Mouse (Mus musculus) gastrocnemius, postnatal 25 days (tissue): Measurements from ENCODE around the gene Hist1h2ah. TPM values are rescaled to one million over a fixed set of nuclear protein-coding genes. Genes with fewer than 3 reads are reported as not detected.
"Not testable (repeated sequence)": the region's sequence is repeated elsewhere in the genome, so short reads cannot be mapped to it uniquely, and the experiment has no call there.

Source experiments
- DNase-seq: peaks from one replicate; pipeline ENCODE4 v3.0.0; 2022
- long read RNA-seq, 2 experiments: library from polyadenylated mRNA; stranded (forward); transcript quantifications; one replicate each; pipeline ENCODE4 v2.0.0; 2021
- total RNA-seq, 2 experiments: library from RNA; stranded (reverse); gene quantifications; 1 replicate in 1 of 2; 2 replicates in 1 of 2; pipeline ENCODE4 v1.2.3; 2021

Gene Hist1h2ah
- total RNA-seq = 1 to 10 TPM; 2.9 to 7.7 TPM
- long read RNA-seq, experiment 1 = 0 reads
- long read RNA-seq, experiment 2 = 0 reads

DNA sequence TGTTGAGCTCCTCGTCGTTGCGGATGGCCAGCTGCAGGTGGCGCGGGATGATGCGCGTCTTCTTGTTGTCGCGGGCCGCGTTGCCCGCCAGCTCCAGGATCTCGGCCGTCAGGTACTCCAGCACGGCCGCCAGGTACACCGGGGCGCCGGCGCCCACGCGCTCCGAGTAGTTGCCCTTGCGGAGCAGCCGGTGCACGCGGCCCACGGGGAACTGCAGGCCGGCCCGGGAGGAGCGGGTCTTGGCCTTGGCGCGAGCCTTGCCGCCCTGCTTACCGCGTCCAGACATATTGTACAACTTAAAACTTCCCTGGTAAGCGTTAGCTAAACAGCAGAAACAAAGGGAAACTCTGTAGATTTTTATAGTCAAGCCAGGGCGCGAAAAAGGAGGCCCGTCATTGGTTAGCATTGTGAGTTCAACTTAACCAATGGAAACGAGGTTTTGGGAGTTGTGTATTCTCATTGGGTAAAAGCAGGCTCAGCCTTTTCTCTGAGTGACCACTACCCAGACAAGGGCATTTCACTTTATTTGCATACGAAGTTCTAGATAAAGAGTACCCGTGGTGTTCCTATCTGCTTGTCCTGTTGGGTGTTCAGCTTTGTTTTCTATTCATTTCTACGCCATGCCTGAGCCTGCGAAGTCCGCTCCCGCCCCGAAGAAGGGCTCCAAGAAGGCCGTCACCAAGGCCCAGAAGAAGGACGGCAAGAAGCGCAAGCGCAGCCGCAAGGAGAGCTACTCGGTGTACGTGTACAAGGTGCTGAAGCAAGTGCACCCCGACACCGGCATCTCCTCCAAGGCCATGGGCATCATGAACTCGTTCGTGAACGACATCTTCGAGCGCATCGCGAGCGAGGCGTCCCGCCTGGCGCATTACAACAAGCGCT lies at the start of gene Hist1h2ah, which contains the start of gene Hist1h2bk:
Gene Hist1h2ah, minus strand, starts transcription at position 302 of the 882 bp plus-strand sequence.
Gene Hist1h2bk, plus strand, starts transcription at position 604 of the 882 bp plus-strand sequence.
- DNase-seq = peak; percentile 76

DNA sequence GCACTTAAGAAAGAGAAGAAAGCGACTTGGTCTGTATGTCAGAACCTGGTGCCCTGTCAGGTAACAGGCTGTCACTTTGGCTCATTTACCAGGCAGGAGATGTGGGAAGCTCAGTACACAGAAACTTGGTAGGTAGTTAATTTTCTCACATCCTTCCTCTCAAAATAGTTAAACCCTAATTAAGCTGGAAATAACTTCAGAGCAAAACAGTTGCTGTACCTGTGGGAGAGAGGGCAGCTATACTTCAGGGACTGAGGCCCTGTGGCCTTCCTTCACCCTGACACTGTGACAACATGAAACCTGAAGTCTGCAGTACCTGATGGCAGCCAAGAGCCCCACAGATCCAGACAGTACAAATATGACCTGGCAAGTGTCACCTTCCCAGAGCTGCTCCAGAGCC lies 48.8 kb upstream of the Hist1h2ah start, which contains the start of gene Vmn1r188:
Gene Vmn1r188, plus strand, starts transcription at position 301 of the 400 bp plus-strand sequence.
- DNase-seq = not testable (repeated sequence)

DNA sequence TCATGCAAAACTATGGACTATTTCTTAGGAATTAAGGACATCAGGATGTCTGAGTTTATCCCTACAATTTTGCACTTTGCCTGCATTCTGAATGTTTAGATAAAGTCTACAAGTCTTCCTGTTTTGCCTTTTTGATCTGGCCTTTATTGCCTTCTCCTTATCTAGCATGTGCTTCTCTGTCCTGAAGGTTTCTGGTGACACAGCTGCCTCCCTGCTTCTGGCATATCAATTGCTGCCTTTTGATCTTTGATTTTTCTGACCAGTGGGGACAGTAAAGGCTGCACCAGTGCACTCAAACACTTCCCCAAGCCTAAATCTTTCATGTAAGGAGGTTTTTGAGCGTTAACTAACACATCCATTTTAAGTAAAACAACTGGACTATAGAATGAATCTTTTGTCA lies 28.1 kb upstream of the Hist1h2ah start:
- DNase-seq = no peak

DNA sequence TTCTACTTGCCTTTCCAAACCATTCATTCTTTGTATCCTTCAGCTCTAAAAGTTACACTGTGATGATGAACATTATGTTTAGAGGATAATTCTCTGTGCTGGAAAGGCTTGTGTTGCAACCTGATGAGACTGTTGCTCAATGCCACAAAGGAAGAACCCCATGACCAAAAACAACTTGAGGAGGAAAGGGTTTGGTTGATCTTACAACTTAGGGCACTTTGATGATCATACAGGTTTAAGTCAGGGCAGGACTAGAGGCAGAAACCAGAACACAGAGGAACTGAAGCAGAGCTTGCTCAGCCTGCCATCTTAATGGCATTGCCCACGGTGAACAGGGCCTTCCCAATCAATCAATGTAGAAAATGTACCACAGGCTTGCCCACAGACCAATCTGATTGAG lies 26.1 kb upstream of the Hist1h2ah start:
- DNase-seq = no peak

DNA sequence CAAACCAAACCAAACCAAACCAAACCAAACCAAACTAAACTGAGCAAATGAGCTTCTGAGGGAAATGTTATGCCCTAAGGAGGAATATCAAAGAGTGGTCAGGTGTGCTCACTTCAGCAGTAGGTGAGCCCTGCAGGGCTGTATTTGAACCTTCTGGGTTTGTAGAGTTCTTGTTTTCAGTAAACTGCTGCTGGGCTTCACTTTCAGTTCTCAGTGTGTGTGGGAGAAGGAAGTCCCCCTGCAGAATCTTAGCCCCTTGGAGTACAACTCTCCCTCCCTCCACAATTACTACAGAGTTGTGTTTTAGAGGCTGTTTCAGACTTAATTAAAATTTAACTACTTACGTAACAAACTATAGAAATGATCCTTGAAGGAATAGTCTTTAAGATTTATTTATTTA lies 18.4 kb upstream of the Hist1h2ah start:
- DNase-seq = no peak

DNA sequence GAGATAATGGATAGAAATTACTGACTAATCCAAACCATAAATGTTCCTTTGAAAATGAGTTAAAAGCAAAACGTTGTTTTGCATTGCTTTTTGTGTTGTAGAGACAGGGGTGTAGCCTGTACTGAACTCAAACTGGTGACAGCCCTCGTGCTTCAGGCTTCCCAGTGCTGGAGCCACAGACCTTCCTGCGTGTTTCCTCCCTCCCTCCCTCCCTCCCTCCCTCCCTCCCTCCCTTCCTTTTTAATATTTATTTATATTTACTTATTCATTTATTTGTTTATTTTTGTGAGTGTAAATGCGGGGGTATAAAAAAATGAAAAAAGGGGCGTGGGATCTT lies 16.1 kb upstream of the Hist1h2ah start:
- no peak for DNase-seq

DNA sequence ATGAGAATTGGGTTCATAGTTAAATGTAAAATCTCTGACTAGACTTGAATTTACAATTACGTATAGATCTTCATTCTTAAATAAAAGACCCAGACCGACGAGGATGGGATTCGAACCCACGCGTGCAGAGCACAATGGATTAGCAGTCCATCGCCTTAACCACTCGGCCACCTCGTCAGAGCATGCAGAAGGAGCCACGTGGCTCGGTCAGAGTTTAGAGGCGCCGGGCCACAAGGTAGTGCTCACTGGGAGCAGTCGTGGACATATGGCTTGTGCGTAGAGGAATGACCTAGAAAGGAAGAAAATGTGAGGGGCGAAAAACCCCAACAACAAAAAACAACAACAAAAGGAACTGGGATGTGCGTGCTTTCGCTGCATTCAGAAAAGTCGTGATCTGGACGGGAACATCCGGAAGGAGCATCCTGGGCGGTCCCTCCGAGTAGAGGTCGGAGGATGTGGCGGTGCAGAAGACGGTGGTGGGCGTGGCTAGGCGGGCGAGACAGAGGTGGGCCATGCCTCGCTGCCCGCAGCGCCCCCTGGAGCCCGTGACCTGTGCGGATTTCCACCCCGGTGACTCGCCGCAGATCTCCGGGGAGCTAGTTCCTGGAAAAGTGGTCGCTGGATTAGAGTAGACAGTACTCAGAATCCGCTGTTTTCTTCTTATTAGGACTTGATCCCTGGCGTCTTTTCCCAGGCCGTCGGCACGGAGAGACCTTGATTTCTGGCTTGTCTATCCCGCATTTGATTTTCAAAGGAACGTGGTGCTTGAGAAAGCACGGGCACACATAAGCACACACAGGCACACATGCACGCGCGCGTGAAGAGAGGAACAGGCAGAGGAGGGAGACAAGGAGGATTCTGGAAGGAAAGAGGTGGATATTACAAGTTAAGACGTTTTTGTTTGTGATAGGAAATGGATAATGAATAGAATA lies 15.5 kb upstream of the Hist1h2ah start:
- DNase-seq = peak; percentile 81

DNA sequence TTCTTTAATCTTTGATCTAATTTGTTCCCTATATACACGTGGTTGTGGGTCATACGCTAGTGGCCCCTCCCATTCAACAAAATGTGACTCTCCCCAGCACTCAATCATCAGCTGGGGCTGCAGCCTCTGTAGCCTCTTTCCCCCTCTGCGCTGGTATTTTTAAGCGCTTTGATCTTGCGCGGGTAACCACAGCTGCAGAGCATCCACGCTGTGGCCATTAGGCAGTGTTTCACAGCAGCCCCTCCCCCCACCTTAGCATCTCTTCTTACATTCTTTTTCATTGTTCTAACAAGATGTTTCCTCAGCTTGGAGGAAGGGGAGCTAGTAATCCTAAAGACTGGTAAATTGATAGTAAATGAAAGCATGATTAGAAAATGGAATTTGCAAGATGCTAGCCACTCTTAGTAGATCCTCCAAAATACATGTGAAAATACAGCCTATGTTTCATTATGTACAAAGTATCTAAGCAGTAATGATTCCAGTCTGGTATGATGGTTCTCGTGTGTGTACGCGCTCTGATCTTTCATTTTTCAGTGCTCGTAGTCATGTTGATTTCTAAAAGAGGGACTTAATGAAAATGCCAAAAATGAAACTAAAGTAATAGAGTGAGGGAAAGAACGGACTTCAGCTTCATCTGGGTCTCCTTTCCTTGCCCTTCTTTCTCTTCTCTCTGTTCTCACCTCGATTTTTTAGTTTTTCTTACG lies 14.5 kb upstream of the Hist1h2ah start:
- no peak for DNase-seq

DNA sequence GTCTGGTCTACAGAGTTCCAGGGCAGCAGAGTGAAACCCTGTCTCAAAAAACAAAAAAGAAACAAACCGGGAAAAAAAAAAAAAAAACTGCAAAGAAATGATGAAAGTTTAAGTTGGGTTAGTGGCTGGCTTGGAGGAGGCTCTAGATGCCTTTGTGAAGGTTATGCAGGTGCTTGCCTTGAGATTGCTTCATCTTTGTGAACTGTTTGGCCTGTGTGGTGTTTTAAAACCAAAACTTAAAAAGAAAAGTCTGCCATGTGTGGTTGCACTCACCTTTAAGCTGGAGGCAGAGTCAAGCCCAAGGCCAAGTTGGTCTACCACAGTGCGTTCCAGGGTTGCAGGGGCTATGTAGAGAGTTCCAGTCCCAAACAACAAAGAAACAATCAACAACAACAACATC lies 13.7 kb upstream of the Hist1h2ah start:
- DNase-seq = no peak

DNA sequence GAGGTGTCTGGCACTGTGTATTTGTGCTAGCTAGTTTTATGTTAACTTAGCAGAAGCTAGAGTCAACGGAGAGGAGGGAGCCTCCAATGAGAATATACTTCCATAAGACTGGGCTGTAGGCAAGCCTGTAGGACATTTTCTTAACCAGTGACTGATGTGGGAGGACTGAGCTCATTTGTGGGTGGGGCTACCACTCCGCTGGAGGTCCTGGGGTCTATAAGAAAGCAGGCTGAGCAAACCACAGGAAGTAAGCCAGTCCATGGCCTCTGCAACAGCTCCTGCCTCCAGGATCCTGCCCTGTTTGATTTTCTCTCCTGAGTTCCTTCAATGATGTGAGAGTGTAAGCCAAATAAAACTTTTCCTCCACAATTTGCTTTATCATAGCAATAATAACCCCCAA lies 9.9 kb upstream of the Hist1h2ah start:
- no peak for DNase-seq

DNA sequence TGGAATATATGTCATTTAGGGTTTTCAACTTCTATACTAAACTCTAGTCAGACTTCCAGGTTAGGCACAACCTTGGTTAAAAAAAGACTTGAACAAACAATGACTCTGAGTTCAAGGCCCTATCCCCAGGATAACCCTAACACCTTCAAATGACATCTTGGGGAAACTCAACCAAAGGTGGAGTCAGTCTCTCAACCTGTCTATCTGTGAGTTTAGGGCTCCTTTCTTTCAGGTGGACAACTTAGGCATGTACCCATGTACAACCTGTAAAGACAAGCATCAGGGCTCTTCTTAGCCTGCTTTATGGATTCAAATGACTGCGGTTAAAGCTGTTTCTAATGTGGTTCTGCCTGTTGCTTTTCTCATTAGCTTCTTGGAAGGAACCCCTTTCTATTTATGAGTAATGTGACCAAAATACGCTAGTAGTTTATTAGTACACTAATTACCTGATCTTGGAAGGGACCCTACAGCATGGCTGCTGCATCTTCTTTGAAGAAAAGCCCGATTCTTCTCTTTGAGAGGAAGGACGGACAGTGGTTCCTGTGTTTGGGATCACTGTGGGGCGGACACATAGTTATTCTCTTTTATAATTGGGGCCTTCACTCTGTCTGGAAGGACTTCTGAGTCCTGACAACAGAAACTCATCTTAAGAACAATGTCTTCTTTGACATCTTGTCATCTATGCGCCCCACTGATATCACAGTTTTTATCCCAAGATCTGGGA lies 9.2 kb upstream of the Hist1h2ah start:
- DNase-seq = no peak

DNA sequence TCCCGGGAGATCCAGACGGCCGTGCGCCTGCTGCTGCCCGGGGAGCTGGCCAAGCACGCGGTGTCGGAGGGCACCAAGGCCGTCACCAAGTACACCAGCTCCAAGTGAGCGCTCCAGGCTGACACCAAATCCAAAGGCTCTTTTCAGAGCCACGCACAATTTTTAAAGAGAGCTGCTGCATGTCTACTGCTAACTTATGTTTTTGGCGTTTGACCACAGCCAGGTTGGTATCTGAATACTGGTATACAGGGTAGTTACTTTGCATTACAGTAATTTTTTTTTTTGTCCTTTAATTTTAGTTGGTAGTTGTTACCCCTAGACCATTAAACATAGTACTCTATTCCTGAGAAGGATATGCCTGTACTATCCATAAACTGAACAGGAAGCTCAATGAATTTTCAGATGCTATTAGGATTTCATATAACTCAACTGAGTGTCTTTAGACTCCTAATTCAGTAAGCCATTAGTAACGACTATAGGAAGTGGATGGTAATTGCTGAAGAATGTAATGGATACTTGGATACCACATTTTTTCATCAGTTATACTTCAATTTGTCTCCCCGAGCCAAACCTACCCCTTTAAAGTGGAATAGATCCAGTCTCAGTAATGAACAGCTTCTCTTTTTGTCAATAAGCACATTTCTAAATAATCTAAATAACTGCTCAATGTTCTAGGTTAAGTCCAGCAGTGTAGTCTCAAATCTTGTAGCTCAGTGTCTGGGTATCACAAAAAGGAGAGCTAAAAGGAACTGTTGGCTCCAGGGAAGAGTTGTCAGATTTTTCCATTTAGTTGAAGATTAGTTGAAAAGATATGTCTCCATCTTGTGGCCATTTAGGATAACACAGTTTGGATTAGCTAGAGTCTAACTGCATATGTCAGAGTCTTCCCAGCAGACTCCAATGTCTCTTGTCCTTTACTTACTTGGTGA lies 8.4 kb upstream of the Hist1h2ah start:
- DNase-seq = no peak

DNA sequence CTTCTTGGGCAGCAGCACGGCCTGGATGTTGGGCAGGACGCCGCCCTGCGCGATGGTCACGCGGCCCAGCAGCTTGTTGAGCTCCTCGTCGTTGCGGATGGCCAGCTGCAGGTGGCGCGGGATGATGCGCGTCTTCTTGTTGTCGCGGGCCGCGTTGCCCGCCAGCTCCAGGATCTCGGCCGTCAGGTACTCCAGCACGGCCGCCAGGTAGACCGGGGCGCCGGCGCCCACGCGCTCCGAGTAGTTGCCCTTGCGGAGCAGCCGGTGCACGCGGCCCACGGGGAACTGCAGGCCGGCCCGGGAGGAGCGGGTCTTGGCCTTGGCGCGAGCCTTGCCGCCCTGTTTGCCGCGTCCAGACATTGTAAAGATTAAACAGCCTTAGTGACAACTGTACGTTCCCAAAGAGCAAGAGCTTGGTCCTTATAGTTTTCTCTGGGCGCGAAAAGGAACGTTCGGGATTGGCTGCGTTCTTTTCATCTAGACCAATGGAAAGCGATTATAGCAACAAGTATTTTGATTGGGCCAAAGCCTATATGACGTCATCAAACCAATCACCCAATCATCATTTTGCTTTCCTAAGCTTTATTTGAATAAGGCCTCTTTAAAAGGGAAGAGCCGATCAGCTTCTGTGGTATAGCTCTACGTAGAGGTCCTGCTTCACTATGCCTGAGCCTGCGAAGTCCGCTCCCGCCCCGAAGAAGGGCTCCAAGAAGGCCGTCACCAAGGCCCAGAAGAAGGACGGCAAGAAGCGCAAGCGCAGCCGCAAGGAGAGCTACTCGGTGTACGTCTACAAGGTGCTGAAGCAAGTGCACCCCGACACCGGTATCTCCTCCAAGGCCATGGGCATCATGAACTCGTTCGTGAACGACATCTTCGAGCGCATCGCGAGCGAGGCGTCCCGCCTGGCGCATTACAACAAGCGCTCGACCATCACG lies 7.5 kb upstream of the Hist1h2ah start, which contains the start of the genes Hist1h2ag and Hist1h2bj:
Gene Hist1h2ag, minus strand, starts transcription at position 377 of the 935 bp plus-strand sequence.
Gene Hist1h2bj, plus strand, starts transcription at position 647 of the 935 bp plus-strand sequence.
- DNase-seq = peak; percentile 79

DNA sequence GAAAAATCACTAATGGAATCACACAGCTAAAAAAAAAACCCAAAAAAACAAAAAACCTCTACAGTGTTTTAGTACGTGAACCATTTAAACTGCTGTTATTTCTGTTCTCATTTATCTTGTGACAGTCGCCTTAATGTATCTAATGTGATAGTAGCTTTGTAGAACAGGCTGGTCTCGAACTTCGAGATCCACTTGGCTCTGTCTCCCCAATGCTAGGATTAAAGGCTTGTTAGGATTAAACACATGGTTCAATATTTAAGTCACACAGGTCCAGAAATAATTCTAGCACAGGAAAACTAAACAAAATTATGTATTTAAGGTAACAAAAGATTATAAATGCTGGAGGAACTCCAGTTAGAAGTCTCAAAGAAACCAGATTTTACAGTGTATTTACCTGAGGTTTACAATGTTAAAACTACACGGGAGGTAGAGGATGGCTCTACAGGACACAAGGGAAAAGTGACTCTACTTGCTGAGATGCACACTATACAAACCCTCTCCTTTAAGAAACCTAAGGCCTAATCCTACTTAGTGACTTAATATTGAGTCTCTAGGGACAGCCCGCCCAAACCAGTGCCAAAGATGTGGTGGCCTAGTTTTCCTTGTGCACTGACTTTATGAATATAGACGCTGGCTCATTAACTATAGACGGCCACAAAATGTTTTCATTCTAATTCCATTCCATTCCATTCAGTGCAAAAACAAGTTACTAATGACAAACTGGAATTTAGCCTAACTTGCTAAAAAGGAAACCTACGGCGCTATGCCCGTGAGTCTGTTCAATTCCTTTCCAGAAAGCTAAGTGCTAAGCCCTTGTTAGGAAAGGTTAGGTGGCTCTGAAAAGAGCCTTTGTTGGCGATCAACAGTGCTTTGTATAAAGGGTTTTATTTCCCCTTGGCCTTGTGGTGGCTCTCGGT lies 6.5 kb upstream of the Hist1h2ah start:
- no peak for DNase-seq

DNA sequence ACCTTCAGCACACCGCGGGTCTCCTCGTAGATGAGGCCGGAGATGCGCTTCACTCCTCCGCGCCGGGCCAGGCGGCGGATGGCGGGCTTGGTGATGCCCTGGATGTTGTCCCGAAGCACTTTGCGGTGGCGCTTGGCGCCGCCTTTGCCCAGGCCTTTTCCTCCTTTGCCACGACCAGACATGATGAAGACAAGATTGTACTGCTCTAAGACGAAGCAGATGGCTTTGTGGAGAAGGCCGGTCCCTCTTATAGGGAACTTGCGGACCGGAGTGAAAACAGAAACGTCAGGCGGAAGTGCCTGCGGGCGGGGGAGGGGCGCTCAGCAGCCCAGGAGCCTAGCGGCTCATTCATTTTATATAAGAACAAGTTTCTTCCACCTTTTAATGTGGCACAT lies 5.8 kb upstream of the Hist1h2ah start, which contains the start of gene Hist1h4i:
Gene Hist1h4i, minus strand, starts transcription at position 221 of the 395 bp plus-strand sequence.
- peak; percentile 89 for DNase-seq

DNA sequence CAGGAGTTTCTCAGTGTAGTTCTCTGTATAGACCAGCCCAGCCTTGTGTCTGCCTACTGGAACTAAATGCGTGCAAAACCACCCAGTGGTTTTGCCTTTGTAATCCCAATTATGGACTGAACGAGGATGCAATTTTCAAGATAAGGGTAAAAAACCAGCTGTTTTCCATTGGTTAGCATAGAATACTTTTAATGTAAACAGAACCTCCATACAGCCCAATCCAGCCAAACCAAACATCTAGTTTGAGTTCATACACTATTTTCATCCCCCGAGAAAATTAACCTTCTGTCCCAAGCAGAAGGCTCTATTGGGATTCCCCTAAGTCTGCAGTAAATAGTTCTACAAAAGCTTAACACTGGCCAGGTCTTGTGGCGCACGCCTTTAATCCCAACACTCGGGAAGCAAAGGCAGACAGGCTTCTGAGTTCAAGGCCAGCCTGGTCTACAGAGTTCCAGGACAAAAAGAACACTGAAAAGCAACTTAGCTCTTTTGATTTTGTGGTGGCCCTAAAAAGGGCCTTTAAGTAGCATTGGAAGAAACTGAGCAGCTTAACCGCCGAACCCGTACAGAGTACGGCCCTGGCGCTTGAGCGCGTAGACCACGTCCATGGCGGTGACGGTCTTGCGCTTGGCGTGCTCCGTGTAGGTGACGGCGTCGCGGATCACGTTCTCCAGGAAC lies 5.2 kb upstream of the Hist1h2ah start:
- no peak for DNase-seq

DNA sequence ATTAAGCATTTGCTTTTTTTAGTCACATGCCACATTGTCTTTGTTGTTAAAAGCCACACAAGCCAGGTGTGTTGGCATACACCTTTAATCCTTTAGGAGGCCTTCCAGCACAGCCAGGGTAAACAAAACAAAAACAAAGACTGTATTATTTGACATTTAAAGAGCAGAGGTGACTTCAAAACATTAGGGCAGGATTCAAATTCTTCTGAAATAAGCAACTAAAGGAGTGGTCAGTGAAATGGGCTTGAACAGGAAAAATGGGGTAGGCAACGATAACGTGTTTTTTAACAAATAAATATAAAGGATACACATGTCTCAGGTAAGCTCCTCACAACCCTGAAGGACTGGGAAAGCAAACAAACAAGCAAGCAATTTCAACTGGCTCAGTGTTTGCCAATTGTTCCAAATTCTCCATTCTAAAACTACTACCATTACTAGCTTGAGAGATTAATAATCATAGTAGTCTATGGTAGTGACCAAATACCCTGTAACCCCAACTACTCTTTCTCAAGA lies 4.6 kb upstream of the Hist1h2ah start:
- DNase-seq = no peak
